Mouse (Mus musculus): ENCODE measurements around the gene Rps25. TPM values are rescaled to one million over a fixed set of nuclear protein-coding genes. Genes with fewer than 3 reads are reported as not detected.
"Not testable (repeated sequence)": the region's sequence is repeated elsewhere in the genome, so short reads cannot be mapped to it uniquely, and the experiment has no call there.

Rps25 gene
- total RNA-seq, 2 experiments from 2014 or later = 1,559 to 1,677 TPM

- no peak for DNase-seq (ENCODE audit: low spot score in 2 of 2)
Measured at GRCm38 (mm10) chr9:44399795-44400114, 7.2 kb upstream of the Rps25 start.

GRCm38 (mm10) chr9:44401081-44401480 is 5.9 kb upstream of the Rps25 start:
- DNase-seq (ENCODE audit: low spot score in 2 of 2) = no peak

- DNase-seq (ENCODE audit: low spot score in 2 of 2) = no peak
Measured at GRCm38 (mm10) chr9:44405011-44405410, 1.9 kb upstream of the Rps25 start.

- DNase-seq (ENCODE audit: low spot score in 2 of 2) = no peak
Measured at GRCm38 (mm10) chr9:44407752-44408097, 786 bp downstream of the Rps25 start.

- not testable (repeated sequence) for DNase-seq (ENCODE audit: low spot score in 2 of 2)
Measured at GRCm38 (mm10) chr9:44408693-44409092, 1.8 kb downstream of the Rps25 start.

- no peak for DNase-seq (ENCODE audit: low spot score in 2 of 2)
Measured at GRCm38 (mm10) chr9:44410647-44411336, 3.9 kb downstream of the Rps25 start.

- DNase-seq (ENCODE audit: low spot score in 2 of 2) = no peak
Measured at GRCm38 (mm10) chr9:44411601-44412130, 4.7 kb downstream of the Rps25 start.

GRCm38 (mm10) chr9:44412306-44412705 is 5.4 kb downstream of the Rps25 start:
- DNase-seq (ENCODE audit: low spot score in 2 of 2) = no peak

GRCm38 (mm10) chr9:44412781-44413180 is 5.8 kb downstream of the Rps25 start:
- DNase-seq (ENCODE audit: low spot score in 2 of 2) = no peak

- no peak for DNase-seq (ENCODE audit: low spot score in 2 of 2)
Measured at GRCm38 (mm10) chr9:44417156-44417891, 10.4 kb downstream of the Rps25 start.

GRCm38 (mm10) chr9:44417892-44418363 is 11.0 kb downstream of the Rps25 start:
- peak; percentile 92 to 93 for DNase-seq (ENCODE audit: low spot score in 2 of 2)

- DNase-seq (ENCODE audit: low spot score in 2 of 2) = no peak
Measured at GRCm38 (mm10) chr9:44418519-44419385, 11.8 kb downstream of the Rps25 start, which contains the start of gene Ccdc84. Gene Ccdc84 (minus strand): TSS chr9:44418569.

- DNase-seq (ENCODE audit: low spot score in 2 of 2) = not testable (repeated sequence)
Measured at GRCm38 (mm10) chr9:44419730-44420129, 12.8 kb downstream of the Rps25 start.

- DNase-seq (ENCODE audit: low spot score in 2 of 2) = no peak
Measured at GRCm38 (mm10) chr9:44420280-44420898, 13.4 kb downstream of the Rps25 start.

GRCm38 (mm10) chr9:44423576-44423975 is 16.6 kb downstream of the Rps25 start:
- DNase-seq (ENCODE audit: low spot score in 2 of 2) = no peak

- DNase-seq (ENCODE audit: low spot score in 2 of 2) = no peak
Measured at GRCm38 (mm10) chr9:44432577-44433185, 25.7 kb downstream of the Rps25 start.

GRCm38 (mm10) chr9:44435747-44436146 is 28.8 kb downstream of the Rps25 start:
- no peak for DNase-seq (ENCODE audit: low spot score in 2 of 2)

GRCm38 (mm10) chr9:44440961-44441360 is 34.0 kb downstream of the Rps25 start, which contains the start of gene Foxr1:
Gene Foxr1 (minus strand): TSS chr9:44441136.
- no peak for DNase-seq (ENCODE audit: low spot score in 2 of 2)

- DNase-seq (ENCODE audit: low spot score in 2 of 2) = not testable (repeated sequence)
Measured at GRCm38 (mm10) chr9:44444402-44445025, 37.6 kb downstream of the Rps25 start.

GRCm38 (mm10) chr9:44450387-44450786 is 43.4 kb downstream of the Rps25 start:
- DNase-seq (ENCODE audit: low spot score in 2 of 2) = no peak

Measured in adrenal gland, postnatal 4 days (tissue).